Mouse (Mus musculus): ENCODE measurements around the gene Sh3kbp1.

DNA sequence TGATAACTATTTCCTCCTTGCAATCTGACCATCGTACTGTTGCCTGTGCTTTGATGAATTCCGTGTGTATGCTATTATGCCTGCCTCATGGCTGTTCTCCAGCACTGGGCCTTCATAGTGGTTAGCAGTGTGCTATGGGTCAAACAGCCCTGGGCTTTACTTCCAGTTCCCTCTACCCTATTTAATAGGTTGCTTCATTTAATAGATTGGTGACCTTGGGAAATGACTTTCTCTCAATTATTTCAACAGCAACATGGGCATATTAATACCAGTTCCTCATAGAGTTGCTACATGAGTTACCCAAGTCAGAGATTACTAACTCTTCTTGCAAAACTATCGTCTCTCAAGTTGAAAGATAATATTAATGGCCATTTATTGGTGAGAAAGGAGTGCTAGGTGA, 285.0 kb downstream of the Sh3kbp1 start:
- TF ChIP-seq CTCF (IDR thresholded peaks at IDR 0.05; ENCODE audit: low read depth, low read length) (no peak), POLR2A (IDR thresholded peaks at IDR 0.05; ENCODE audit: insufficient read depth, low read length) (no peak), EP300 (IDR thresholded peaks at IDR 0.05; ENCODE audit: insufficient read depth, low read depth, low read length) (no peak)

All from ES-Bruce4 (cell line).